ENCODE assay signal across 7 mouse cellular contexts in genomic region chr5:142989167-142989566, GRCm38 (mm10).
"Had no signal": no experiment of that assay in that cellular context is flagged by ENCODE, and none has a peak within 500 bp of the region (broad histone marks: within the 10 kb centered on the region; RNA-seq: fewer than 3 reads in every experiment).

No protein-coding gene starts in this region.

- H3K27ac ChIP-seq: limb, embryonic 13.5 days; liver, embryonic 14.5 days; midbrain, embryonic 13.5 days; stomach, embryonic 15.5 days had no signal

- H3K4me3 ChIP-seq: limb, embryonic 13.5 days; midbrain, embryonic 13.5 days; stomach, embryonic 15.5 days had no signal

- H3K9ac ChIP-seq: limb, embryonic 13.5 days; liver, embryonic 14.5 days; midbrain, embryonic 13.5 days; stomach, embryonic 15.5 days had no signal

- ATAC-seq: midbrain, embryonic 13.5 days had no signal

- H3K4me2 ChIP-seq: limb, embryonic 13.5 days; midbrain, embryonic 13.5 days; stomach, embryonic 15.5 days had no signal

- H3K27me3 ChIP-seq: limb, embryonic 13.5 days; midbrain, embryonic 13.5 days; stomach, embryonic 15.5 days had no signal

- H3K4me1 ChIP-seq: limb, embryonic 13.5 days; midbrain, embryonic 13.5 days; stomach, embryonic 15.5 days had no signal

- H3K9me3 ChIP-seq: stomach, embryonic 15.5 days had no signal

- DNase-seq: lung, adult 18-20 months; thymus, adult 2 months; thymus, postnatal 25 days had no signal
